Mouse (Mus musculus): Measurements from ENCODE around the gene Nuak2.

Gene Nuak2

GRCm38 (mm10) chr1:132380550-132381100 lies 64.7 kb downstream of the Nuak2 start:
- DNase-seq (ENCODE audit: low spot score), result no peak

DNA sequence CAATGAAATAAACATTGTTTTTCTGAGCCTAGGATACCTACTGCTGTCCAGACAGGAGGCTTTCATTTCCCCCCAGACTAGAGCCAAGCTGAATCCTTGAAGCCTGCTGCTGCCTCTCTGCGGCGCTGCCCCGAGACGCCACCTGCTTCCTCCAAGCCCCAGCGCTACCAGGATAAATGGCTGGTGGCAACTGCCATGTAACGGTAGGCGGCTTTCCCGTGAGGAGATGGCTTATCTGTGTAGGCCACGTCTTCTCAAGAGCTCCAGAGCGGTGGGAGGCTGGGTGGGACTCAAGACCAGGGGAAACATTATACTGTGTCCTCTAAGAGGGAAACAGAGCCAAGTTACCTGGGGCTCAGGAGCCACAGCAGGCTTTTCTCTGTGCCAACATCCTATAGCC lies 66.0 kb downstream of the Nuak2 start:
- DNase-seq (ENCODE audit: low spot score), result no peak

Measured in spleen, adult 12 weeks (tissue).